ENCODE assay signal across 22 mouse cellular contexts in genomic region chr12:71532161-71532560, GRCm38 (mm10).
DNase-seq lines count a peak whose midpoint lies in the region; ATAC-seq and TF ChIP-seq lines count a peak whose summit lies in the region.
"Had no signal": no experiment of that assay in that cellular context is flagged by ENCODE, and none has a peak within 500 bp of the region (broad histone marks: within the 10 kb centered on the region; RNA-seq: fewer than 3 reads in every experiment).

No protein-coding gene starts in this region.

- H3K27me3 ChIP-seq in forebrain, embryonic 10.5 days (ENCODE audit: poor library complexity, severe bottlenecking), result peaks cover 49% of the 10 kb centered on the region
- H3K27me3 ChIP-seq in forebrain, postnatal 0 days (ENCODE audit: insufficient read depth, low read length), result no peaks in the 10 kb centered on the region
- no peaks in the 10 kb centered on the region for H3K27me3 ChIP-seq in forebrain, embryonic 16.5 days (replicated peaks; ENCODE audit: control insufficient read depth, insufficient read depth, low read length)
- H3K27me3 ChIP-seq in midbrain, embryonic 11.5 days (ENCODE audit: control insufficient read depth, insufficient read depth, low read length), result no peaks in the 10 kb centered on the region
- no peaks in the 10 kb centered on the region for H3K27me3 ChIP-seq in neural tube, embryonic 14.5 days (ENCODE audit: control insufficient read depth, insufficient read depth, low read length)
- no peaks in the 10 kb centered on the region for H3K27me3 ChIP-seq in intestine, postnatal 0 days (replicated peaks; ENCODE audit: control insufficient read depth, insufficient read depth, low read length)
- H3K27me3 ChIP-seq: embryonic facial prominence, embryonic 15.5 days; limb, embryonic 15.5 days; Patski had no signal

- TF ChIP-seq CTCF in forebrain, postnatal 0 days (IDR thresholded peaks at IDR 0.05; ENCODE audit: low read depth), result no peak
- no peak for TF ChIP-seq CTCF in intestine, postnatal 0 days (IDR thresholded peaks at IDR 0.05; ENCODE audit: low read depth)

- H3K4me1 ChIP-seq in forebrain, embryonic 10.5 days, result peaks cover 28% of the 10 kb centered on the region
- H3K4me1 ChIP-seq in forebrain, postnatal 0 days (ENCODE audit: insufficient read depth), result peaks cover 7% of the 10 kb centered on the region
- peaks cover 21% of the 10 kb centered on the region for H3K4me1 ChIP-seq in forebrain, embryonic 16.5 days (replicated peaks; ENCODE audit: control insufficient read depth, insufficient read depth, low read length)
- H3K4me1 ChIP-seq in midbrain, embryonic 11.5 days (ENCODE audit: control insufficient read depth, insufficient read depth, low read length), result peaks cover 14% of the 10 kb centered on the region
- H3K4me1 ChIP-seq in neural tube, embryonic 14.5 days (ENCODE audit: control insufficient read depth, insufficient read depth, low read length), result peaks cover 17% of the 10 kb centered on the region
- no peaks in the 10 kb centered on the region for H3K4me1 ChIP-seq in intestine, postnatal 0 days (replicated peaks; ENCODE audit: control insufficient read depth, insufficient read depth, low read length)
- H3K4me1 ChIP-seq: embryonic facial prominence, embryonic 15.5 days; limb, embryonic 15.5 days had no signal

- no peak overlapping the region for H3K4me3 ChIP-seq in forebrain, embryonic 10.5 days
- H3K4me3 ChIP-seq in forebrain, postnatal 0 days (ENCODE audit: low read depth, low read length), result no peak overlapping the region
- H3K4me3 ChIP-seq in forebrain, embryonic 16.5 days (replicated peaks; ENCODE audit: low read length), result no peak overlapping the region
- no peak overlapping the region for H3K4me3 ChIP-seq in midbrain, embryonic 11.5 days (ENCODE audit: low read depth, low read length)
- no peak overlapping the region for H3K4me3 ChIP-seq in neural tube, embryonic 14.5 days (ENCODE audit: low read depth, low read length)
- no peak overlapping the region for H3K4me3 ChIP-seq in intestine, postnatal 0 days (ENCODE audit: low read depth, low read length)
- H3K4me3 ChIP-seq: embryonic facial prominence, embryonic 15.5 days; heart, embryonic 10.5 days; layer of hippocampus, adult 2 months; limb, embryonic 15.5 days had no signal

- H3K9ac ChIP-seq in forebrain, postnatal 0 days, result no peak overlapping the region
- H3K9ac ChIP-seq in forebrain, embryonic 16.5 days (replicated peaks; ENCODE audit: low read depth, low read length), result no peak overlapping the region
- no peak overlapping the region for H3K9ac ChIP-seq in midbrain, embryonic 11.5 days (ENCODE audit: low read length)
- no peak overlapping the region for H3K9ac ChIP-seq in neural tube, embryonic 14.5 days (replicated peaks; ENCODE audit: low read depth, low read length)
- no peak overlapping the region for H3K9ac ChIP-seq in intestine, postnatal 0 days (ENCODE audit: low read depth, low read length)
- H3K9ac ChIP-seq: embryonic facial prominence, embryonic 15.5 days; limb, embryonic 15.5 days had no signal

- WGBS in forebrain, embryonic 10.5 days, result 84% methylated on average over 3 of the region's 3 CpGs
- 62% methylated on average over 3 of the region's 3 CpGs for WGBS in forebrain, postnatal 0 days
- 68% methylated on average over 3 of the region's 3 CpGs for WGBS in forebrain, embryonic 16.5 days
- WGBS in midbrain, embryonic 11.5 days, result 83% methylated on average over 3 of the region's 3 CpGs
- 50% methylated on average over 3 of the region's 3 CpGs for WGBS in neural tube, embryonic 14.5 days
- 80% methylated on average over 3 of the region's 3 CpGs for WGBS in intestine, postnatal 0 days

- no peak for ATAC-seq in forebrain, postnatal 0 days
- no peak for ATAC-seq in forebrain, embryonic 16.5 days
- no peak for ATAC-seq in midbrain, embryonic 11.5 days (ENCODE audit: low FRiP score)
- no peak for ATAC-seq in neural tube, embryonic 14.5 days (ENCODE audit: low read depth)
- ATAC-seq in intestine, postnatal 0 days, result no peak
- ATAC-seq: lung, postnatal 0 days; Patski had no signal

- peak overlapping the region; percentile 80; the same call in 1 of the 2 replicates for H3K27ac ChIP-seq in forebrain, embryonic 10.5 days
- H3K27ac ChIP-seq in forebrain, postnatal 0 days (ENCODE audit: low read depth, low read length), result no peak overlapping the region
- peak overlapping the region; percentile 57 for H3K27ac ChIP-seq in forebrain, embryonic 16.5 days (ENCODE audit: low read length)
- H3K27ac ChIP-seq in midbrain, embryonic 11.5 days (ENCODE audit: low read depth, low read length), result no peak overlapping the region
- H3K27ac ChIP-seq in neural tube, embryonic 14.5 days (ENCODE audit: low read depth, low read length), result peak overlapping the region; percentile 72
- no peak overlapping the region for H3K27ac ChIP-seq in intestine, postnatal 0 days (ENCODE audit: low read depth, low read length)
- H3K27ac ChIP-seq: embryonic facial prominence, embryonic 15.5 days; layer of hippocampus, adult 2 months; limb, embryonic 15.5 days had no signal

- H3K36me3 ChIP-seq in forebrain, embryonic 10.5 days (replicated peaks), result no peaks in the 10 kb centered on the region
- no peaks in the 10 kb centered on the region for H3K36me3 ChIP-seq in forebrain, postnatal 0 days (ENCODE audit: insufficient read depth)
- H3K36me3 ChIP-seq in forebrain, embryonic 16.5 days (ENCODE audit: control insufficient read depth, insufficient read depth), result no peaks in the 10 kb centered on the region
- no peaks in the 10 kb centered on the region for H3K36me3 ChIP-seq in midbrain, embryonic 11.5 days (ENCODE audit: control insufficient read depth, insufficient read depth, low read length)
- H3K36me3 ChIP-seq in neural tube, embryonic 14.5 days (ENCODE audit: control insufficient read depth, insufficient read depth, low read length), result no peaks in the 10 kb centered on the region
- H3K36me3 ChIP-seq in intestine, postnatal 0 days (ENCODE audit: control insufficient read depth, insufficient read depth), result no peaks in the 10 kb centered on the region
- H3K36me3 ChIP-seq: embryonic facial prominence, embryonic 15.5 days; heart, embryonic 10.5 days; limb, embryonic 15.5 days had no signal

- DNase-seq in forebrain, embryonic 10.5 days (ENCODE audit: extremely low spot score, low spot score), result no peak
- DNase-seq in forebrain, postnatal 0 days, result no peak
- DNase-seq in midbrain, embryonic 11.5 days (ENCODE audit: low spot score, missing footprints), result peak; percentile 72
- no peak for DNase-seq in cerebellum, adult 9-10 months
- DNase-seq in cerebellum, adult 8-10 months, result no peak
- DNase-seq: adrenal gland, postnatal 14 days; cerebellum, adult 11 months; cerebellum, postnatal 25 days; heart, postnatal 10 days; kidney, adult 2 months; kidney, postnatal 14 days; right cerebral cortex, adult 18-20 months; thymus, postnatal 4 days had no signal

- no peak overlapping the region for H3K4me2 ChIP-seq in forebrain, postnatal 0 days (ENCODE audit: low read depth)
- H3K4me2 ChIP-seq in forebrain, embryonic 16.5 days (ENCODE audit: low read length), result no peak overlapping the region
- H3K4me2 ChIP-seq in midbrain, embryonic 11.5 days, result no peak overlapping the region
- H3K4me2 ChIP-seq in neural tube, embryonic 14.5 days (ENCODE audit: low read depth, low read length), result no peak overlapping the region; the same call in 1 of the 2 replicates
- no peak overlapping the region for H3K4me2 ChIP-seq in intestine, postnatal 0 days (replicated peaks; ENCODE audit: low read depth)
- H3K4me2 ChIP-seq: embryonic facial prominence, embryonic 15.5 days; limb, embryonic 15.5 days had no signal

- H3K9me3 ChIP-seq in forebrain, embryonic 10.5 days, result no peaks in the 10 kb centered on the region
- H3K9me3 ChIP-seq in forebrain, postnatal 0 days (ENCODE audit: low read length), result no peaks in the 10 kb centered on the region
- H3K9me3 ChIP-seq in forebrain, embryonic 16.5 days (ENCODE audit: control insufficient read depth, low read length), result no peaks in the 10 kb centered on the region
- no peaks in the 10 kb centered on the region for H3K9me3 ChIP-seq in midbrain, embryonic 11.5 days (ENCODE audit: control insufficient read depth, low read length)
- no peaks in the 10 kb centered on the region for H3K9me3 ChIP-seq in neural tube, embryonic 14.5 days (ENCODE audit: control insufficient read depth, low read length)
- H3K9me3 ChIP-seq in intestine, postnatal 0 days (ENCODE audit: control insufficient read depth), result no peaks in the 10 kb centered on the region
- H3K9me3 ChIP-seq: embryonic facial prominence, embryonic 15.5 days; heart, embryonic 10.5 days; limb, embryonic 15.5 days had no signal

Comparison
In these comparisons a context has a peak if more than half of its experiments do, and no peak if none do; other contexts are left out.
1. H3K27ac ChIP-seq: peak in forebrain, embryonic 10.5 days (single experiment), forebrain, embryonic 16.5 days (single experiment) and neural tube, embryonic 14.5 days (single experiment); none in forebrain, postnatal 0 days (single experiment), midbrain, embryonic 11.5 days (single experiment) and intestine, postnatal 0 days (single experiment).